Mouse (Mus musculus) cerebellum, adult 9-10 months (tissue): ENCODE measurements around the gene 1500015O10Rik.

Experiments used
- DNase-seq: peaks from one replicate; pipeline ENCODE4 v3.0.0; 2022

1500015O10Rik gene

DNA sequence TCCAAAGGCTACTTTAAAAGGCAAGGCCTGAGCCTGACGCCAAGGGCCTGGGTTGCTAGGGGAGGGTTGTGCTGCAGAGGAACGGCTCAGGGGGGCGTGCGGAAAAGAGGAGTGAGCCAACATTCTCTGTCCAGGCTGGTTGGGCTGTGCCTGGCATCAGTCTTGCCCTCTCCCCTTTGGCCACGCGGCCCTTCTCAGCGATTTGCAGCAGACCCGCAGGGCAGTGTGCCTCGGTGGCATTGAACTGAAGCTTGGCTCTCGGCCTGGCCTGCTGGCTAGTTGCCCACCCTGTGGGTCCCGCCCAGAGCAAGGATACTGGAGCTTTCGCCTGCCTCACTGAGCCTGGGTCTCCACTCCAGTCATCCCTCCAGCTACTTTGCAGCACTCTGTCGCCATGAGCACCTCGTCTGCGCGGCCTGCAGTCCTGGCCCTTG lies at the start of gene 1500015O10Rik:
Gene 1500015O10Rik (plus strand): TSS at position 112 of the 434 bp plus-strand sequence.
- peak; percentile 28 for DNase-seq

GRCm38 (mm10) chr1:43689983-43690382 lies 40.4 kb upstream of the 1500015O10Rik start:
- no peak for DNase-seq

- DNase-seq, result no peak
These were observed 39.9 kb upstream of the 1500015O10Rik start for GRCm38 (mm10) chr1:43690507-43690906.

DNA sequence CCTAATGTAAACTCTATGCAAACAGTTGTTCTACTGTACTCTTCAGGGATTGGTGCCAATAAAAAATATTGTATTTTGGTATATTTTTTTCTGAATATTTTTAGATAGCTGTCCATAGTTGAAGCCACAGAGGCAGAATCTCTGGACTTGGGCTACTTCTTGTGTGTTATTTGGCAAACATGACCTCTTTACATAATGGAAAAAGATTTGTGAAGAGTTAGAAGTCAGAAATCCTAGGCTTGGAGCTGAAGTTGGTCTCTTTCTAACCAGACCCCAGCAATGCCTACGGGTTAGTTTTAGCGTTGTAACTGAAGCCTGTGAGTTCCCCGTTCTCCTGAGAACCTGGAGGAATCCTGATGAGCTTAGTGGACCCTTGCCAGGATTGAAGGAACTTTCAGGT lies 36.3 kb upstream of the 1500015O10Rik start:
- peak; percentile 4 for DNase-seq

DNA sequence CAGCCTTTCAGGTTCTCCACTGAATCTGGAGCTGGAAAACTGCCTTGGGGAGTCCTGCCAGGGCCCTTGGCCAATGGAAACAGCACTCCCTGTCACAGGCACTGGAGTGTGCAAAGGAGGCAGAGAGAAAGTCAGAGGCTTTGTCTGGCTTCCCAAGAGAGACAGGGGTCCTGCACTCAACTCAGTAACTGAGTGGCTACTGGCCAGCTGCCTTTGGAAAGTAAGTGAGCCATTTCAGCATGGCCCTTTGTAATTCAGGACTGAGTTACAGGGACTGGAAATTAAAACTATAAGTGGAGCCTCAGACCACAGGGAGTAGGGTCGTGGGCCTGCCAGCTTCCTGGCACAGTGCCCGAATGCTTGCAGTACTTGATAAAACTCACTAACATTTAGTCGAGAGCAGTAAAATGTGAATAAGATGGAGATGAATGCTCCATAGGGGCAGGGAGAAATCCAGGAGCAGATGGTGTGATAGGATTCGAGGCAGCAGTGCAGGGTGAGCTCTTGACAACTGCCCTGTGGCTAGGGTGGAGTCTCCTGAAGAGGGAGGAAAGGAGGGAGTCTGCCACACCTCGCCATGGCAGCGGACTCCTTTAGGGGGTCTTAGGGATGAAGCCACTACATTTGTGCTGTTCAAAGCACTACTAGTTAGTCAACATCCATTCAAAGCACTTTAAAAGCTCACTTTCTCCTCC lies 35.4 kb upstream of the 1500015O10Rik start:
- DNase-seq, result peak; percentile 86

GRCm38 (mm10) chr1:43698577-43699000 lies 31.8 kb upstream of the 1500015O10Rik start:
- DNase-seq, result no peak

GRCm38 (mm10) chr1:43714841-43715240 lies 15.6 kb upstream of the 1500015O10Rik start:
- DNase-seq, result no peak

DNA sequence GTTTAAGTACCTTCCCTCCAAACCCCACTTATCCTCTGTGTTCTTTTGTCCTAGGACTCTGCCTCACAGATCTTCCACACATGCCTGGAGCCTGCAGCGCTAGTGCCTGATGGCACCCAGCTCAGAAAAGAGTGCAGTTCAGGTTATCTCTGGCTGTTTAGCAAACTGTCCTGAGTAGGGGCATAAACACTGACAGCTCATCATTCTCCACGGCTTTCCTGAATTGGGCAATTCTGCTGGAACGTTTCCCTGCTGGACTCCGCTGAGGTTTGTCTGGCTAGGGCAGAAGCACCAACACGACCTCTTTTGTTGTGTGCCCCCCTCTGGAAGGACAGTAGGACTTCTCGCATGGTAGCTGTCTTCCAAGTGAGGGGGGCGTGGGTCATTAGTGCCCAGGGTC lies 12.4 kb upstream of the 1500015O10Rik start:
- DNase-seq, result no peak

DNA sequence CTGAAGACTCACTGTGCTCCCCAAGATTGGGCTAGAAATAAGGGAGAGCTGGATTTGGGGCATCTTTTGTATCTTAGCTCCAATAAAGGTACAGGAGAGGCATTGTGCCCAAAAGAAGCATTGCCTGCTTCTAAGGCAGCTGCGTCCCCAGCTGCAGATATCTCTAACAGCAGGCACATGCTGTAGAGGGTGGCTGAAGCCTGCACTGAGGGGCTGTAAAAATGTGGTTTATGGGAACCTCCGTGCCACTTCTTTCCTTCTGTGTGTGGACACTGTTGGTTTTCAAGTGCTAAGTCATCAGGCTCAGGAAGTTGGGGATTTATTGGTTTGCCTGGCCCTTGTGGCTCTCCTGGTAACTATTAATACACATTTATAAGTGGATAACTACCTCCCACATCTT lies 11.6 kb upstream of the 1500015O10Rik start:
- no peak for DNase-seq

GRCm38 (mm10) chr1:43722459-43722858 lies 7.9 kb upstream of the 1500015O10Rik start:
- no peak for DNase-seq

DNA sequence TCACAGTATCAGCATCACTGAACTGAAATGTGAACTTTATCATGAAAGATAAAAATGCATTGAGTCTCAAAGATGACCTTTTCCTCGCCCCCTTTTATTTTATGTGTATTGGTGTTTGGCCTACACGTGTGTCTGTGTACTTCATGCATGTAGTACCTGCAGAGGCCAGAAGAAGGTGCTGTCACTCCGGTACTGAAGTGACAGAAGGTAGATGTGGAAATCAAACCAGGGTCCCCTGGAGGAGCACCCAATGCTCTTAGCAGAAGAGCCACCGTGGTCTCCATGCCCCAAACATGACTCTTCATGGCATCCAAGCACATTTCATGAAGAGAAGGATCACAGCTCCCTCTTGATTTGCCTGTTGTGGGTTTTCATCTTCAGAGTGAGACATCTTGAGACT lies 1.7 kb downstream of the 1500015O10Rik start:
- no peak for DNase-seq

- DNase-seq, result no peak
These were observed 2.3 kb downstream of the 1500015O10Rik start for GRCm38 (mm10) chr1:43732657-43733056.

DNA sequence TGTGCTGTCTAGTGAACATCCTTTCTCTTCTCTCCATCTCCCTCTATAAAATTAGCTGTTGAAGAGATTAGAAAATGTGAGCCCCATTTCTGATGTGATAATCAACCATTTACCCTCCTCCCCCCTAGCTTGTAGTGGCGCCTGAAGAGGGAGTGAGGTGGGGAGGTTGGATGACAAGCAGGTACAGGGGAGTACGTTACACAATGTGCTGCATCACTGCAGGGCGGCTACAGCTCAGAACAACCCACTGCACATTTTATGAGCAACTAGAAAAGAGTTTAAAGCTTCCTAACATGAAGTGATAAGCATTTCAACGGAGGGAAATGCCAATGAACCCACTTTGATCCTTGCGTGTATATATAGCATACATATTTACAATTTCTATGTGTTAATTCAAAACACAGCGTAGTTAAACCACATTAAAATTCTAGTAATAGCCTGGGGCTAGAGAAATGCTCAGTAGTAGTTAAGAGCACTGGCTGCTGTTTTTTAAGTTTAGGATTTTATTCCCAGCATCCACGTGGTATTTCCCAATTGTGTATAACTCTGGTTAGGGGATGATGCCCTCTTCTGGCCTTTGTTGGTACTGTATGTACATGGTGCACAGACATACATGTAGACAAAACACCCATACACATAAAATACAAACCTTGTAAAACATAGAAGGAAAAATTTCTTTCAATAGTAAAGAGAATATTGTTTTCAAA lies 7.6 kb downstream of the 1500015O10Rik start:
- DNase-seq, result peak; percentile 35

DNA sequence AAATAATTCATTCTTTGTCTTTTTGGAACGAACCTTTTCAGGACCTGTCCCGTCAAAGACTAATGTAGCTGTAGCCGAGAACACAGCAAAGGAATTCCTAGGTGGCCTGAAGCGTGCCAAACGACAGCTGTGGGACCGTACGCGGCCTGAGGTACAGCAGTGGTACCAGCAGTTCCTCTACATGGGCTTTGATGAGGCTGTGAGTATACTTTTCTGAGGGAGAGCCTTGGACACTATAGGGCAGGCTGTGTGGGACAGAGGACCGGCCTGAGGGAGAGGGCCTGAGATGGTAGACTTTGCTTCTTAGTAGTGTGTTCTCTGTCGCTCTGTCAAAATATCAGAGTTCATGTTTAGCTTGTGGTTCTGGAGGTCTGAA lies 8.1 kb downstream of the 1500015O10Rik start:
- no peak for DNase-seq

- DNase-seq, result no peak
These were observed 24.3 kb downstream of the 1500015O10Rik start for GRCm38 (mm10) chr1:43754448-43755312.

DNA sequence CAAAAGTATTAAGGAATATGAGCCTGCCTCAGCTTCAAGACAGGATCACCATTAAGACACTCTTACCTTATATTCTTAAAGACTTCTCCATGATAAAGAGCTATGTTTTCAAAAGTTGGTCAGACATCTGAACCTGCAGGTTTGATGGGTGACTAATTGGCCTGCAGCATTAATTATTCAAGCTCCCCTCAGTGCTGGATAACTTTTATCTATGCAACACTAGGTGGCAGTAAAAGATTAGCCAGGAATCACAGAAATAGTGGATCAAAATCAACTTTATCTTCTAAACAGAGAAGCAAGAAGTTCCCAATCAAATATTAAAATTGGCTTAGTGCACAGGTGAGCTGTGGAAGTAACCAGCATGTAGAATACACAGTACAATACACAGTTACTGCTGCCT lies 29.7 kb downstream of the 1500015O10Rik start:
- peak; percentile 27 for DNase-seq

- no peak for DNase-seq
These were observed 34.1 kb downstream of the 1500015O10Rik start for GRCm38 (mm10) chr1:43764481-43764880.

DNA sequence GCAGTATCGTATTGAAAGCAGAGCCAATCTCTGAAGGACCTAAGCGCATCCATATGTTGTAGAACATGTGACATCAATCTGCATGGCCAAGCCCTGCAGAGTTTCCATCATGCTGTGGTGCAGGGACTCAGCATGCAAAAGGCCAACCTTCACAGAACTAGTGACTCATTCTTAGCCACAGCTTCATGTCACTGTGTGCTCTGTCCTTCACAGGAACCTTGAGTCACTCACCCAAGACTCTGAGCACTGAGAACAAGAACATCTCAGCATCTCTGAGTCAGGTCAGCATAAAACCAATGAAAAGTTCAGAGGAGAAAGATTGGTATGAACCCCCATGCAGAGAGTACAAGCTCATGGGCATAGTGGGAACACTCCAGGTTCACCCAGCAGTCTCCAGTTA lies 35.9 kb downstream of the 1500015O10Rik start:
- DNase-seq, result no peak

DNA sequence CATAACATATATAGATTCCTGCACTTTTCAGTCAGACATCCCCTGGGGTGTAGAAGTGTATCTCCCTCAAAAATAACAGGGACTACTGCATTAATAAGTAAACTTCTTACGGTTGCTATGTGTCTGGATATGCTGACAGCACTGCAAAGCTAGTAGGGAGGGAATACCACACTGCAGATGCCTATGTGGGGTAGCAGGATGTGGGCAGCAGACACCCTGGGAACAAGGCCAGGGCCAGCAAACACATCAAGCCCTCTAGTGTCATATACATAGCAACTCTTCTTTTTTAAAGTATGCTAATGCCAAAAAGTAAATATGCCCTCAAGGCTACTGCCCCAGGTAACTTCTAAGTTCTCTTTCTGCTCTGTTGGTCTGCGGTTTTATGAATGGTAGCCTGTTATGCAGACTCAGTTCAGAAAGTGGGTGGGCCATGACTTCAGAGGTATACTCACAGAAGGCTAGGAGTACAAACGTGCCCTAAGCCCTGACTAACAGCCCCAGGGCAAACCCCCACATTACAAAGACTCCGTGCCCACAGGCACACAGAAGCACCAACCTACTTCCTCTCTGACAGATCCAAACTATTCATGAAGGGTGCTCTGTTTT lies 38.1 kb downstream of the 1500015O10Rik start:
- DNase-seq, result no peak

- no peak for DNase-seq
These were observed 38.9 kb downstream of the 1500015O10Rik start for GRCm38 (mm10) chr1:43769348-43769747.

- no peak for DNase-seq
These were observed 39.6 kb downstream of the 1500015O10Rik start for GRCm38 (mm10) chr1:43770032-43770431.

DNA sequence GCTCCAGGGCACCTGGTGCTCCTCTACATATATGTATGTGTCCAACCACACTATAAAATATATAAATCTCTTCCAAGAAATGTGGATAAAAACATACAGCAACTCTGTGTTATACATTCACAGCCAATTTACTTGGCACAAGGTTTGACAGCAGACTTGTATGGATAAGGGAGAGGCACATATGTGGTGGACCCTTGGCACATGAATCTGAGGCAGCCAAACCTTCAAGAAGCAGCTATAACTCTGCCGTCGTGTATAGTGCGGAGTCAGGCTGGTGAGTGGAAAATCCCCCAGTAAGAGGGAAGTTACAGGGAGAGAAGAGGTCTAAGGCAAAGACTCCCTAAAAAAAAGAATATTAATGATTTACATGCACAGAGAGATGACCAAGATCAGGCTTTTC lies 42.3 kb downstream of the 1500015O10Rik start:
- DNase-seq, result no peak

GRCm38 (mm10) chr1:43774126-43774525 lies 43.7 kb downstream of the 1500015O10Rik start:
- no peak for DNase-seq
